Mouse (Mus musculus) kidney, postnatal 10 days (tissue): ENCODE results near the gene Eml1.

Experiments
- DNase-seq: peaks from one replicate; pipeline ENCODE4 v3.0.0; 2021; ENCODE audit warnings: mixed read lengths

Gene Eml1

GRCm38 (mm10) chr12:108422858-108423631 lies 52.3 kb downstream of the Eml1 start:
- peak; percentile 95 for DNase-seq

- no peak for DNase-seq
Observed at GRCm38 (mm10) chr12:108430964-108431363, 60.2 kb downstream of the Eml1 start.

GRCm38 (mm10) chr12:108431714-108432113 lies 61.0 kb downstream of the Eml1 start:
- no peak for DNase-seq

DNA sequence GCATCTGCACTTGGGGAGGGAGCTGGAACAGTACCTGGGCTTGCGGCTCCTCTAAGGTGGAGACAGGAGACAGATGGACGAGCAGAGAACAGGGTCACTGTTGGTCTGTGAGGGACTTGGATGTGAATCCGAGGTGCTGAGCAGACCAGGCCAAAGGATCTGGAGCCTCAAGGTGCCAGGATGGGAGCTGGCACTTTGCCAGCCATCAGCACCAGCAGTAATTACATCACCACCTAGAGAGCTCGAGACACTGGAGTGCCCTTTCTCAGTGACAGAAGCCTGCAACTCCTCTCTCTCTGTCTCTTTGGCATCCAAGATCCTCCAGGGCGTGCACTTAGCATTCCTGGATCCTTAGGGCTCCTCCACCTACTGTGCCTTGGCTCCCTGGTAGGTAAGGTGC lies 61.8 kb downstream of the Eml1 start:
- no peak for DNase-seq

DNA sequence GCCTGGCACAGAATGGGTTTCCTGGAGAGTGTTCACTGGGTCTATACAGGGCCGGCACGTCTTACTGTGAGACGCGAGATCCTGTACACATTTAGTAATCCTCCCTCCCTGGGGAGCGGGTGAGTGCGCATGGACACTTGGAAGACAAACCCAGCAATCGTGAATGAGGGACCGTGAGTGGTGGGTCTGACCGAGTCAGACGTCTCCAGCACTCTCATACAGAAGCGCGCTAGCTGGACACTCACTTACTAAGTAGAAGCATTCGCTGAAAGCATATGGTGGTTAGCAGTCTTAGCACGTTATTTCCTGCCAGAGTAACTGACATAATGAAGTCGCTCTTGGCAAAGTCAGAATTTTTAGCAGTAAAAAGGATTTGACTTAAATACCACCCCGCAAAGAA lies 62.3 kb downstream of the Eml1 start:
- DNase-seq = no peak

- peak; percentile 53 for DNase-seq
Observed at GRCm38 (mm10) chr12:108433498-108433897, 62.7 kb downstream of the Eml1 start.

DNA sequence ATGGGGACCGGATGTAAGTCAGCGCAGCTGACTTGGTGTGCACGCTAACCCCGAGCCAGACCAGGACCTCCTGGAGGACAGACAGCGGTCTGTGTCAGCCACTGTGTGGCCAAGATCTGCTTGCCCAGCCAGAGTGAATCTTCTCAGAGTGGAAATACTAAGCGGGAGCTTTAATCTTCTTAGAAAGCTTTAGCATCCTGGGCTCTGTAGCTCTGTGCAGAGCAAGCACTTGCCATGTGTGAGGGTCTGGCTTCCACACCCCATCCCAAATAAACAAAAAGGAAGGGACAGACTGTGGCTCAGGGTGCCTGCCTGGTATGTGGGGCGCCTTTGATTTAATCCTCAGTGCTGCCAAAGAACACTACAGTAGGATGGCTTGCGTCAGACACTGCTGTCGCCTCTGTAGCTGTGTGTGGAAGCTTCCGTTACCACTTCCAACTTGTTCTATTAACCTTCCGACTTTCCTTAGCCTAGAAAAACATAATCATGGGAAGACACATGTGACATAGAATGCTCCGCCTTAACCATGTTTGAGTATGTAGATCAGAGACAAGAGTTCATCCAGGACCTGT lies 64.8 kb downstream of the Eml1 start:
- DNase-seq = no peak

DNA sequence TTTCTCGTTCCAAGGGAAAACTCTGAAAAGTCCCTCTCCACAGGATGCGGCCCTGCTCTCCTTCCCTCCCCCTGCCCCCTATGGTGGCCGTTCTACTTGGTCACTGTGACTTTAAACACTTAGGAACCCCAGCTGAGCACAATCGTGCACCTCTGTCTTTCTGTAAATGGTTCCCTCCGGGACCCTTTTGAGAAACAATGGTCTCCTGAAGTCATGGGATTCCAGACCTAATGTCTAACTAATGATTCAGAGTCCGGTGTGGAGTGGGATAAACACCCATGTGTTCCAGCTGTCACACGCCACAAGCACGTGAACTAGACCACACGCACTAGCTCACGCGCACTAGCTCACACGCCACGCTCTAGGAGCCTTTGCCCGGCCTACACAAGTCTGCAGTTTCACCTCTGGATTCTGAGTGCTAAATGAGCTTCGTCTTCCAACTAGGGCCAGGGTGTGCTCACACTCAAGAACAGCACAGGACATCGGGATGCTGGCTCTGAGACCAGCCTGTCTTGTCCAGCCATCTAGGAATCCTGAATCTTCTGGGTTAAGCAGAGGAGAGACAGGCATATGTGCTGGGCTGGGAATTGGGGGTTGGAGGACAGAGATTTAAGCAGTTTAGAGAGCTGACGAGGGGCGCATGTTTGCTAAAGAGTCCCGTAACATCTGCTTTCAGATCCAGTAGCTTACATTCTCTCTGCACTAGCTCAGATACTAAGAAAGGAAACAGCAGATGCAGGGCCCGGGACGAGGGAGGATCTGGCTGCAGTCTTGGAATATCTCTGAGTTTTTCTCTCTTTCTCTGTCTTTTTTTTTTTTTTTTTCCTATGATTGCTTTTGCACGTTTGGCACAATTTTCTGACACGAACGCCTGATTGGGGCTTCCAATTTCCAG lies 65.5 kb downstream of the Eml1 start:
- peak; percentile 58 for DNase-seq

DNA sequence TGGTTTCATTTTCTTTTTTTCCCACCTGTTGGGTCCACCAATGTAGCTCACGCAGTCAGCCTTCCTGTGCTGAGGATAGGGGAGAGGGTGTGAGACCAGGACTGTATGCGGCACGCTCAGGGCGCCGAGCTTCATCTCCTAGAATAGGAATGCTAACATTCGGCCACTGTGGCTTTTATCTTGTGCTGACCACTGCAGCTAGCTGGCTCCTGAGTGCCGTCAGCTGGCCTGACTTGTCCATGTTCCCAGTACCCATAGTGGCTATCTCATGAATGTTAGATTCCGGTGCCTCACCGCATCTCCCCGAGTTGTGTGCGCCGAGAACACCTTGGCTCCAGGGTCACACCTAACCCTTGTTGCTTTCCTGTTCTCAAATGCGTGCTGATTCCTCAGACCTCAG lies 66.7 kb downstream of the Eml1 start:
- DNase-seq = no peak

DNA sequence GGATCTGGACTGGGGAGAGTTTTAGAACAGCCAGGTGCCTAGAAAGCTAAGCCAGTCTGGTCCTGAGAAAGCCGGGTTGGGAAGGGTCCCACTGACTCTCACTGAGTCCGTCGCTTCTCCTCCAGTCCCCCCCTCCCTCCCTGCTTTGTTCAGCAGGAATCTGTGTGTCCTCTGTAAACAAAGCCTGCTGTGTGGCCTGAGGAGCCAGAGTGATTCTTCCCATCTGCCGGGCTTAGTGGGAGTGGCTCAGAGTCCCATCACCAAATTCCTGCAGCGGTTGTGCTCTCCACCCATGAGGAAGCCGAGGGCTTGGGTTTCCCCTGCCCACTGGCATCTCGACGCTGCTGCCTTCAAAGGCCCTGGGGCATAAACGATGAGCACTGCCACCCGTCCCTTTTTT lies 72.5 kb downstream of the Eml1 start:
- peak; percentile 71 for DNase-seq

- DNase-seq = no peak
Observed at GRCm38 (mm10) chr12:108443708-108444107, 73.0 kb downstream of the Eml1 start.

DNA sequence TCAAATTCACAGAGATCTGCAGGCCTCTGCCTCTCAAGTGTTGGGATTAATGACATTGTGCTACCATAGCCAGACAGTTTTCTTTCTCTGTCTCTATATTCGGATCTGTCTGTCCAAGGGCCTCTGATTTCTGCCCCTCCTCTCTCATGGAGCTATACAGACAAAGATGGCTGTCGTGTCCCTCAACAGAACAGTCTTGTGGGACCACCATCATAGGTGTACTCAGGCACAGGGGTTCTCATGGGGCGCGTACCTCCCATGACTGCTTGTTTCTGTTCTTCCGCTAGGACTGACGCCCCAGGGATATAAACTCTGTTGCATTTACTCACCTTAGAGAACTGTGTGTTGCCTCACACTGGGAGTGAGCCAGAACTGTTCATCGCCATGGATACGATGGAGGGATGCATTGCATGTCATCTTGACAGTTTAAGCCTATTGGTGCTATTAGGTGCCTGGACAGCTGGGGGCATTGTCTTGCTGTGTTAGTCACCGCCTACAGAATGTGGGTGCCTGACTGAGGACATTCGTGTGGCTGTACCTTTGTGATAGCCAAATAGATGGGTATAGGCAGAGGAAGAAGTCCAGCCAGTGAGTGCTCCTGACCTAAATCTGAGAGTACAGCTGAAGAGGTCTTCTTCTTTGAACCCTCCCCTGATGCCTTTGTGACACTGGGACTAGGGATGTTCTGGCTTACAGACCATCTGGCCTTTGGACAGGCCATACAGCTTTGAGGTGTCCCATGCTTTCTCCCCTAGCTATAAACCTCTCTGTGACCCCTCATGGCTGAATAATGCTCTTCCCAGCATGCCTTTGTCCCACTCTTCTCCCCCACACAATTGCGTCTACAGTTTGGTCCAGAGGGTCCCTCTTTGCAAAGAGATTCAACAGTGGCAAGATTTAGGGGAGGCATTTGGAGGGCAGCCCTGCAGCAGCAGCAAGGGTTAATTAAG lies 73.7 kb downstream of the Eml1 start:
- no peak for DNase-seq

DNA sequence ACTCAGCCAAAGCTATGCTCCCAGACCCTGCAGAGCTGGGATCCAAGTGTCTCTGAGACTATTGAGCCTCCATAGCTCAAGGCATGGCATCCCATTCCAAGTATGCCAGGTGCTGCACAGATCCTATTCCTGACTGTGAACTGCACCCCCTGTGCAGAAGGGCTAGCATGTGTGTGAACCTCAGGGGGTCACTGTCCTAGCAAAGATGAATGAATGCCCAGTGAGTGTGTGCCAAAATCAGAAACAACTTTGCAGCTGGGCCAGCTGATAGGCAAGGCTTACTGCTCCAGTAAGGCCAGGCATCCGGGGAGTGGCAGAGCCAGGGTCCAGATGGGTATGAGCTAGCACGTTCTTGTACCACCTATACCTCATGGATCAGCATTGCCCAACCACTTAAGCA lies 76.0 kb downstream of the Eml1 start:
- DNase-seq = no peak

DNA sequence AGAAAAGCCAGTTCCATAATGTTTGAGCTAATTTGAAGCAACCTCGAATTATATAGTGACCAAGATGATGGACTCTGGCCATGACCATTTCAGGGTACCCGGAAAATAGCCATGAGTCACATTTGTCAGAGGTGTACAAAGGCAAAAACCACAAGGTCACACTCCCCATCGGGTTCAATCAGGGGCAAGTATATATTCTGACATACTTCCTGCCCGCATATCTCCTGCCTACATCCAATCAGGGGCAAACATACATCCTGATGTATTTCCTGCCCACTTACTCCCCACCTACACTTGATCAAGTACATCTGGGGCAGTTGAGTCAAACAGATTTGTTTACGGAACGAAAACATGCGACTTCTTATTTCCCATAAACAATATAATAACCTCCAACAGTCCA lies 77.6 kb downstream of the Eml1 start:
- no peak for DNase-seq

GRCm38 (mm10) chr12:108449935-108450334 lies 79.2 kb downstream of the Eml1 start:
- DNase-seq = peak; percentile 46

- no peak for DNase-seq
Observed at GRCm38 (mm10) chr12:108450546-108450945, 79.8 kb downstream of the Eml1 start.

GRCm38 (mm10) chr12:108452151-108452874 lies 81.6 kb downstream of the Eml1 start:
- DNase-seq = no peak

GRCm38 (mm10) chr12:108453561-108454044 lies 82.8 kb downstream of the Eml1 start:
- DNase-seq = no peak

- no peak for DNase-seq
Observed at GRCm38 (mm10) chr12:108455004-108455403, 84.2 kb downstream of the Eml1 start.

- DNase-seq = no peak
Observed at GRCm38 (mm10) chr12:108472898-108473297, 102.1 kb downstream of the Eml1 start.

- DNase-seq = no peak
Observed at GRCm38 (mm10) chr12:108474440-108474839, 103.7 kb downstream of the Eml1 start.

DNA sequence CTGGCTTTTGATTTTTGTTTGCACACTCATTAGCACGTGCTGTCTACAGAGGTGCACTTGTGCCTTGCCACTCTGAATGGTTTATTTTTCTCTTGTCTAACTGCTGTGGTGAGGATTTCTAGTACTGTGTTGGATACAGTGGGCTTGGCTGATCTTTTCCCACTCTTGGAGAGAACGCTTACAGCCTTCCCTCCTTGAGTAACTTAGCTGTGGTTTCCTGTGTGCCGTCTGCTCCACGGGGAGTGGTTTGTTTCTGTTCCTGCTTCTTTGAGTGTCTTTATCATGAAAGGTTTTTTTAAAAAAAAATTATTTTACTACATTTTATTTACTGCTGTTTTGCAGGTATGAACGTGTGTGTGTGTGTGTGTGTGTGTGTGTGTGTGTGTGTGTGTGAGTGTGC lies 108.0 kb downstream of the Eml1 start:
- no peak for DNase-seq
